Mouse (Mus musculus): ENCODE results near the gene Rpl13a. TPM values are rescaled to one million over a fixed set of nuclear protein-coding genes. Genes with fewer than 3 reads are reported as not detected.
"Not testable (repeated sequence)": the region's sequence is repeated elsewhere in the genome, so short reads cannot be mapped to it uniquely, and the experiment has no call there.

Rpl13a gene
- polyA plus RNA-seq, 2 experiments = 909 to 1,027 TPM

- TF ChIP-seq CTCF (IDR thresholded peaks at IDR 0.05; ENCODE audit: low read depth) (no peak), EP300 (IDR thresholded peaks at IDR 0.05; ENCODE audit: low read depth) (no peak)
- Histone ChIP-seq H3K4me2 (ENCODE audit: low read depth) (no peak overlapping the region), H3K27ac (no peak overlapping the region), H3K4me3 (ENCODE audit: insufficient read depth in 1 of 2, low read depth in 2 of 2, low read length in 2 of 2) (no peak overlapping the region), H3K9me3 (ENCODE audit: control insufficient read depth, low read length) (no peaks in the 10 kb centered on the region), H3K36me3 (replicated peaks; ENCODE audit: control insufficient read depth, insufficient read depth, low read depth) (peaks cover 30% of the 10 kb centered on the region), H3K9ac (replicated peaks) (no peak overlapping the region), H3K27me3 (ENCODE audit: control insufficient read depth, insufficient read depth, low read length) (no peaks in the 10 kb centered on the region), H3K4me1 (replicated peaks; ENCODE audit: control insufficient read depth in 2 of 2, insufficient read depth in 2 of 2, low read length in 1 of 2) (peaks cover 11 to 17% of the 10 kb centered on the region in 2 experiments)
- no peak for DNase-seq (ENCODE audit: low read depth in 3 of 3, low spot score in 3 of 3)
- no peak for ATAC-seq (ENCODE audit: insufficient read depth)
- WGBS (ENCODE audit: insufficient replicate concordance) = 56% methylated on average over 6 of the region's 6 CpGs
These were observed 10.2 kb downstream of the Rpl13a start for GRCm38 (mm10) chr7:45118336-45118735.

- DNase-seq (ENCODE audit: low read depth in 3 of 3, low spot score in 3 of 3) (no peak), ATAC-seq (ENCODE audit: insufficient read depth) (no peak)
- peaks cover 25% of the 10 kb centered on the region for H3K36me3 ChIP-seq (replicated peaks; ENCODE audit: control insufficient read depth, insufficient read depth, low read depth)
- TF ChIP-seq CTCF (IDR thresholded peaks at IDR 0.05; ENCODE audit: low read depth) (no peak), EP300 (IDR thresholded peaks at IDR 0.05; ENCODE audit: low read depth) (no peak)
- no peak overlapping the region for H3K9ac ChIP-seq (replicated peaks)
- no peak overlapping the region for H3K4me3 ChIP-seq (ENCODE audit: insufficient read depth in 1 of 2, low read depth in 2 of 2, low read length in 2 of 2)
- no peaks in the 10 kb centered on the region for H3K27me3 ChIP-seq (ENCODE audit: control insufficient read depth, insufficient read depth, low read length)
- H3K27ac ChIP-seq = no peak overlapping the region
- no peak overlapping the region for H3K4me2 ChIP-seq (ENCODE audit: low read depth)
- peaks cover 7 to 19% of the 10 kb centered on the region in 2 experiments for H3K4me1 ChIP-seq (replicated peaks; ENCODE audit: control insufficient read depth in 2 of 2, insufficient read depth in 2 of 2, low read length in 1 of 2)
- WGBS (ENCODE audit: insufficient replicate concordance) = 65% methylated on average over 8 of the region's 8 CpGs
- no peaks in the 10 kb centered on the region for H3K9me3 ChIP-seq (ENCODE audit: control insufficient read depth, low read length)
These were observed 11.0 kb downstream of the Rpl13a start for GRCm38 (mm10) chr7:45117566-45117965.

GRCm38 (mm10) chr7:45113476-45113875 lies 15.1 kb downstream of the Rpl13a start:
- Histone ChIP-seq H3K9me3 (ENCODE audit: control insufficient read depth, low read length) (no peaks in the 10 kb centered on the region), H3K27ac (no peak overlapping the region), H3K36me3 (replicated peaks; ENCODE audit: control insufficient read depth, insufficient read depth, low read depth) (no peaks in the 10 kb centered on the region), H3K4me3 (ENCODE audit: insufficient read depth in 1 of 2, low read depth in 2 of 2, low read length in 2 of 2) (no peak overlapping the region), H3K27me3 (ENCODE audit: control insufficient read depth, insufficient read depth, low read length) (no peaks in the 10 kb centered on the region), H3K9ac (replicated peaks) (no peak overlapping the region), H3K4me1 (replicated peaks; ENCODE audit: control insufficient read depth in 2 of 2, insufficient read depth in 2 of 2, low read length in 1 of 2) (peaks cover 7 to 18% of the 10 kb centered on the region in 2 experiments), H3K4me2 (ENCODE audit: low read depth) (no peak overlapping the region)
- peak; percentile 57; the same call in 1 of the 2 replicates for ATAC-seq (ENCODE audit: insufficient read depth)
- no peak for DNase-seq (ENCODE audit: low read depth in 3 of 3, low spot score in 3 of 3)
- no peak for TF ChIP-seq CTCF (IDR thresholded peaks at IDR 0.05; ENCODE audit: low read depth)
- no peak for TF ChIP-seq EP300 (IDR thresholded peaks at IDR 0.05; ENCODE audit: low read depth)
- WGBS (ENCODE audit: insufficient replicate concordance) = 9% methylated on average over 2 of the region's 2 CpGs

- ATAC-seq (ENCODE audit: insufficient read depth) = no peak
- no peak overlapping the region for H3K4me2 ChIP-seq (ENCODE audit: low read depth)
- TF ChIP-seq EP300 (IDR thresholded peaks at IDR 0.05; ENCODE audit: low read depth) (no peak), CTCF (IDR thresholded peaks at IDR 0.05; ENCODE audit: low read depth) (no peak)
- no peak overlapping the region for H3K4me3 ChIP-seq (ENCODE audit: insufficient read depth in 1 of 2, low read depth in 2 of 2, low read length in 2 of 2)
- no peak for DNase-seq (ENCODE audit: low read depth in 3 of 3, low spot score in 3 of 3)
- no peaks in the 10 kb centered on the region for H3K9me3 ChIP-seq (ENCODE audit: control insufficient read depth, low read length)
- peaks cover 7 to 18% of the 10 kb centered on the region in 2 experiments for H3K4me1 ChIP-seq (replicated peaks; ENCODE audit: control insufficient read depth in 2 of 2, insufficient read depth in 2 of 2, low read length in 1 of 2)
- no peak overlapping the region for H3K27ac ChIP-seq
- WGBS (ENCODE audit: insufficient replicate concordance) = 28% methylated on average over 3 of the region's 3 CpGs
- H3K27me3 ChIP-seq (ENCODE audit: control insufficient read depth, insufficient read depth, low read length) = no peaks in the 10 kb centered on the region
- no peak overlapping the region for H3K9ac ChIP-seq (replicated peaks)
- H3K36me3 ChIP-seq (replicated peaks; ENCODE audit: control insufficient read depth, insufficient read depth, low read depth) = no peaks in the 10 kb centered on the region
These were observed 16.0 kb downstream of the Rpl13a start for GRCm38 (mm10) chr7:45112529-45112928.

- peaks cover 7 to 18% of the 10 kb centered on the region in 2 experiments for H3K4me1 ChIP-seq (replicated peaks; ENCODE audit: control insufficient read depth in 2 of 2, insufficient read depth in 2 of 2, low read length in 1 of 2)
- H3K36me3 ChIP-seq (replicated peaks; ENCODE audit: control insufficient read depth, insufficient read depth, low read depth) = no peaks in the 10 kb centered on the region
- H3K27me3 ChIP-seq (ENCODE audit: control insufficient read depth, insufficient read depth, low read length) = no peaks in the 10 kb centered on the region
- WGBS (ENCODE audit: insufficient replicate concordance) = 62% methylated on average over 2 of the region's 2 CpGs
- ATAC-seq (ENCODE audit: insufficient read depth) (no peak), DNase-seq (ENCODE audit: low read depth in 3 of 3, low spot score in 3 of 3) (no peak)
- H3K27ac ChIP-seq = no peak overlapping the region
- H3K4me2 ChIP-seq (ENCODE audit: low read depth) = no peak overlapping the region
- H3K9ac ChIP-seq (replicated peaks) = no peak overlapping the region
- TF ChIP-seq CTCF (IDR thresholded peaks at IDR 0.05; ENCODE audit: low read depth) (no peak), EP300 (IDR thresholded peaks at IDR 0.05; ENCODE audit: low read depth) (no peak)
- no peak overlapping the region for H3K4me3 ChIP-seq (ENCODE audit: insufficient read depth in 1 of 2, low read depth in 2 of 2, low read length in 2 of 2)
- H3K9me3 ChIP-seq (ENCODE audit: control insufficient read depth, low read length) = no peaks in the 10 kb centered on the region
These were observed 16.6 kb downstream of the Rpl13a start for GRCm38 (mm10) chr7:45111940-45112339.

GRCm38 (mm10) chr7:45110089-45110488 lies 18.5 kb downstream of the Rpl13a start:
- ATAC-seq (ENCODE audit: insufficient read depth); H3K4me2 ChIP-seq (ENCODE audit: low read depth); H3K4me3 ChIP-seq (ENCODE audit: insufficient read depth in 1 of 2, low read depth in 2 of 2, low read length in 2 of 2); H3K27me3 ChIP-seq (ENCODE audit: control insufficient read depth, insufficient read depth, low read length); H3K36me3 ChIP-seq (replicated peaks; ENCODE audit: control insufficient read depth, insufficient read depth, low read depth); H3K27ac ChIP-seq; H3K9me3 ChIP-seq (ENCODE audit: control insufficient read depth, low read length); DNase-seq (ENCODE audit: low read depth in 3 of 3, low spot score in 3 of 3); H3K9ac ChIP-seq (replicated peaks): not testable (repeated sequence)
- peaks cover 7 to 18% of the 10 kb centered on the region in 2 experiments for H3K4me1 ChIP-seq (replicated peaks; ENCODE audit: control insufficient read depth in 2 of 2, insufficient read depth in 2 of 2, low read length in 1 of 2)
- WGBS (ENCODE audit: insufficient replicate concordance) = 70% methylated on average over 4 of the region's 4 CpGs

Measured in liver, embryonic 14.5 days (tissue).